Mouse (Mus musculus): Measurements from ENCODE around the gene Aamp.

DNA sequence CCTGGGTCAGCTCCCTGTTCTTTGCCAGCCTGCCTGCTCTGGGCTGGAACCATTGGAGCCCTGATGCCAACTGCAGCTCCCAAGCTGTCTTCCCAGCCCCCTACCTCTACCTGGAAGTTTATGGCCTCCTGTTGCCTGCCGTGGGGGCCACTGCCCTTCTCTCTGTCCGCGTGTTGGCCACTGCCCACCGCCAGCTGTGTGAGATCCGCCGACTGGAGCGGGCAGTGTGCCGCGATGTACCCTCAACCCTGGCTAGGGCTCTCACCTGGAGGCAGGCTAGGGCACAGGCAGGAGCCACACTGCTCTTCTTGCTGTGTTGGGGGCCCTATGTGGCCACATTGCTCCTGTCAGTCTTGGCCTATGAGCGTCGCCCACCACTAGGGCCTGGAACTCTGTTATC, 5.5 kb downstream of the Aamp start:
- TF ChIP-seq POLR2A (IDR thresholded peaks at IDR 0.05; ENCODE audit: insufficient read depth, low read depth, low read length) (no peak), CTCF (IDR thresholded peaks at IDR 0.05; ENCODE audit: insufficient read depth, low read depth, low read length) (no peak)
